In the genomic region with DNA sequence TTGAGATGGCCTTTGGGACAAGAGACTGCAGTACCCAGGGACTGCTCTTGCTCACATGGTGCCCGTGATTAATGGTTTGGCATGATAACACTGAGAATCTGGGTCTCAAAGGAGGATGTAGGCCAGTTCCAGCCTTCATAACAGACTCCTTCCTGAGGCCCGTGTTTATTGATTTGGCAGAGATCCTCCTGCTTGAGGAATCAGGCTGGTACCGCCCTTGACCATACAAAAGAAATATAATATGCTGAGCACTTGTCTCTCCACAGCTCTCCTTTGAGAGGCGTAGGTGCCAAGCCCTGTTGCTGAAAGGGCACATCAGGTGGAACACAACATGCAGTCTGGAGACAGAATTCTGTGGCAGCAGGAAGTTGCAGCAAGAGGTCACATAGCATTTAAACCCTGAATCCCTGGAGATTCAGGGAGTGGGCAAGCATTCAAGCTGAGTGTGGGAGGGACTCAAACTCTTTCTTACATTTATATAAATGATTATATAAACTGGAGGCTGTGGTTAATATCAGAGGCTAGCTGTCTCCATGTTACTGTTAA, we compare ENCODE assay signal across 9 mouse cellular contexts. TPM values are rescaled to one million over a fixed set of nuclear protein-coding genes. Genes with fewer than 3 reads are reported as not detected.
DNase-seq lines count a peak whose midpoint lies in the region; ATAC-seq and TF ChIP-seq lines count a peak whose summit lies in the region.
"Had no signal": no experiment of that assay in that cellular context is flagged by ENCODE, and none has a peak within 500 bp of the region (broad histone marks: within the 10 kb centered on the region; RNA-seq: fewer than 3 reads in every experiment).

No protein-coding gene starts in this region.

- H3K27ac ChIP-seq in forebrain, embryonic 15.5 days (replicated peaks), result peak overlapping the region; percentile 16; the same call in 1 of the 2 replicates
- H3K27ac ChIP-seq in hindbrain, postnatal 0 days, result peak overlapping the region; percentile 55
- H3K27ac ChIP-seq in liver, embryonic 16.5 days (ENCODE audit: low read length), result peak overlapping the region; percentile 10
- H3K27ac ChIP-seq in small intestine, adult 2 months (ENCODE audit: insufficient read depth, low read depth, low read length), result peak overlapping the region; percentile 49; the same call in 1 of the 2 replicates

- no peak overlapping the region for H3K9ac ChIP-seq in forebrain, embryonic 15.5 days (replicated peaks)
- no peak overlapping the region for H3K9ac ChIP-seq in hindbrain, postnatal 0 days (replicated peaks; ENCODE audit: low read length)
- no peak overlapping the region for H3K9ac ChIP-seq in liver, embryonic 16.5 days (ENCODE audit: low read depth, low read length)

- WGBS in forebrain, embryonic 15.5 days, result 38% methylated on average over 4 of the region's 4 CpGs
- WGBS in hindbrain, postnatal 0 days, result 13% methylated on average over 4 of the region's 4 CpGs
- 30% methylated on average over 4 of the region's 4 CpGs for WGBS in liver, embryonic 16.5 days (ENCODE audit: insufficient replicate concordance)
- 23% methylated on average over 4 of the region's 4 CpGs for WGBS in small intestine, adult 2 months

- H3K4me1 ChIP-seq in forebrain, embryonic 15.5 days, result peaks cover 37% of the 10 kb centered on the region
- peaks cover 16% of the 10 kb centered on the region; the same call in 1 of the 2 replicates for H3K4me1 ChIP-seq in hindbrain, postnatal 0 days (ENCODE audit: insufficient read depth, low read length)
- peaks cover 3% of the 10 kb centered on the region for H3K4me1 ChIP-seq in liver, embryonic 16.5 days (ENCODE audit: control insufficient read depth, low read depth, low read length)
- H3K4me1 ChIP-seq in small intestine, adult 2 months (ENCODE audit: control insufficient read depth, insufficient read depth, insufficient read length, low read length), result peaks cover 5% of the 10 kb centered on the region

- no peak overlapping the region for H3K4me3 ChIP-seq in forebrain, embryonic 15.5 days
- no peak overlapping the region for H3K4me3 ChIP-seq in hindbrain, postnatal 0 days (ENCODE audit: low read length)
- H3K4me3 ChIP-seq in liver, embryonic 16.5 days (ENCODE audit: low read depth, low read length), result no peak overlapping the region
- no peak overlapping the region for H3K4me3 ChIP-seq in small intestine, adult 2 months (ENCODE audit: low read depth, low read length)

- H3K9me3 ChIP-seq in forebrain, embryonic 15.5 days, result no peaks in the 10 kb centered on the region
- H3K9me3 ChIP-seq in hindbrain, postnatal 0 days (ENCODE audit: low read length), result no peaks in the 10 kb centered on the region
- no peaks in the 10 kb centered on the region for H3K9me3 ChIP-seq in liver, embryonic 16.5 days (replicated peaks; ENCODE audit: control insufficient read depth, low read length)

- peak; percentile 87 for DNase-seq in 3T3-L1 (ENCODE audit: low read depth, low spot score)
- peak; percentile 45 for DNase-seq in brain, embryonic 14.5 days (ENCODE audit: low read depth)
- DNase-seq in hindbrain, postnatal 0 days (ENCODE audit: low spot score), result peak; percentile 30
- no peak for DNase-seq in c-Kit-positive CD71-positive TER-119-positive erythroid progenitor cells, embryonic 14.5 days (ENCODE audit: low spot score)
- DNase-seq in layer of hippocampus, adult 11-12 months (ENCODE audit: low spot score), result no peak

- TF ChIP-seq POLR2A in brain, embryonic 14.5 days (IDR thresholded peaks at IDR 0.05; ENCODE audit: borderline replicate concordance, extremely low read depth, insufficient read depth, insufficient read length, poor library complexity, severe bottlenecking), result no peak
- no peak for TF ChIP-seq POLR2A in small intestine, adult 2 months (IDR thresholded peaks at IDR 0.05; ENCODE audit: low read depth, low read length)

- peak; percentile 45; the same call in 1 of the 2 replicates for ATAC-seq in forebrain, embryonic 15.5 days (replicated peaks)
- ATAC-seq in hindbrain, postnatal 0 days, result peak; percentile 55; the same call in 1 of the 2 replicates
- ATAC-seq in liver, embryonic 16.5 days (ENCODE audit: low read depth), result no peak
- ATAC-seq: Patski had no signal

- no peak overlapping the region for H3K4me2 ChIP-seq in forebrain, embryonic 15.5 days (replicated peaks)
- no peak overlapping the region for H3K4me2 ChIP-seq in hindbrain, postnatal 0 days (ENCODE audit: low read depth, low read length)
- H3K4me2 ChIP-seq in liver, embryonic 16.5 days (ENCODE audit: low read depth, low read length), result no peak overlapping the region

- no peaks in the 10 kb centered on the region for H3K36me3 ChIP-seq in forebrain, embryonic 15.5 days
- no peaks in the 10 kb centered on the region for H3K36me3 ChIP-seq in hindbrain, postnatal 0 days (ENCODE audit: insufficient read depth, low read length)
- no peaks in the 10 kb centered on the region for H3K36me3 ChIP-seq in liver, embryonic 16.5 days (ENCODE audit: control insufficient read depth, insufficient read depth)
- no peaks in the 10 kb centered on the region for H3K36me3 ChIP-seq in small intestine, adult 2 months (ENCODE audit: control insufficient read depth, insufficient read depth, low read length)

- no peaks in the 10 kb centered on the region for H3K27me3 ChIP-seq in forebrain, embryonic 15.5 days
- no peaks in the 10 kb centered on the region for H3K27me3 ChIP-seq in hindbrain, postnatal 0 days (ENCODE audit: insufficient read depth, low read length)
- H3K27me3 ChIP-seq in liver, embryonic 16.5 days (ENCODE audit: control insufficient read depth, insufficient read depth, low read depth, low read length), result no peaks in the 10 kb centered on the region
- no peaks in the 10 kb centered on the region for H3K27me3 ChIP-seq in small intestine, adult 2 months (ENCODE audit: control insufficient read depth, insufficient read depth, low read length)
- H3K27me3 ChIP-seq: Patski had no signal

- TF ChIP-seq CTCF in brain, embryonic 14.5 days (IDR thresholded peaks at IDR 0.05; ENCODE audit: borderline replicate concordance, extremely low read depth, insufficient read depth, insufficient read length), result no peak
- no peak for TF ChIP-seq CTCF in hindbrain, postnatal 0 days (IDR thresholded peaks at IDR 0.05; ENCODE audit: low read depth)
- TF ChIP-seq CTCF in small intestine, adult 2 months (IDR thresholded peaks at IDR 0.05; ENCODE audit: extremely low read depth, insufficient read length, insufficient replicate concordance, low read depth, low read length), result no peak

RNA-seq across cellular contexts. Expression of a gene that starts 36.1 kb away (rescaled TPM):
- 48.9 and 83.4 TPM in 2 replicates for polyA plus RNA-seq in brain, embryonic 14.5 days (2012; rRNA removed)
- polyA plus RNA-seq in forebrain, embryonic 15.5 days (2015; fragmentation: Nextera tagmentation; extraction: Ambion mirVana), result 85.2 and 96.9 TPM in 2 replicates
- 101 and 103 TPM in 2 replicates for total RNA-seq in hindbrain, postnatal 0 days (2014; rRNA removed)
- 75.1 and 85.7 TPM in 2 replicates for polyA plus RNA-seq in hindbrain, postnatal 0 days (2015; fragmentation: Nextera tagmentation; extraction: Ambion mirVana)
- polyA plus RNA-seq in liver, embryonic 16.5 days (2015; fragmentation: Nextera tagmentation; extraction: Ambion mirVana), result 4.4 and 4.6 TPM in 2 replicates
- 6.3 and 16.1 TPM in 2 replicates for polyA plus RNA-seq in small intestine, adult 2 months (2012; rRNA removed)

Comparison
In these comparisons a context has a peak if more than half of its experiments do, and no peak if none do; other contexts are left out.
1. DNase-seq: peak in 3T3-L1 (single experiment), brain, embryonic 14.5 days (single experiment) and hindbrain, postnatal 0 days (single experiment); none in c-Kit-positive CD71-positive TER-119-positive erythroid progenitor cells, embryonic 14.5 days (single experiment) and layer of hippocampus, adult 11-12 months (single experiment).
2. Peak in every context shown above with its lines, with median percentiles within 50 percentile points of each other: H3K27ac ChIP-seq.